Mouse (Mus musculus): ENCODE measurements around the gene Olfr769. TPM values are rescaled to one million over a fixed set of nuclear protein-coding genes. Genes with fewer than 3 reads are reported as not detected.
"Not testable (repeated sequence)": the region's sequence is repeated elsewhere in the genome, so short reads cannot be mapped to it uniquely, and the experiment has no call there.

Gene Olfr769
- polyA plus RNA-seq (2012; rRNA removed) = not detected in 2 replicates

GRCm38 (mm10) chr10:129117761-129118160, at the start of gene Olfr769:
TSS of gene Olfr769 (minus strand) at chr10:129117861.
- WGBS = 84% methylated on average over 2 of the region's 2 CpGs

GRCm38 (mm10) chr10:129164651-129165050, 47.0 kb upstream of the Olfr769 start, which contains the start of gene Olfr771:
TSS of gene Olfr771 (minus strand) at chr10:129164751.
- Histone ChIP-seq H3K27me3 (ENCODE audit: control insufficient read depth, insufficient read depth, low read length) (no peaks in the 10 kb centered on the region), H3K4me1 (ENCODE audit: control insufficient read depth, insufficient read depth, insufficient read length) (no peaks in the 10 kb centered on the region), H3K4me3 (ENCODE audit: extremely low read depth, insufficient read depth, insufficient read length) (no peak within 1 kb of the TSS), H3K27ac (ENCODE audit: insufficient read depth, low read length) (no peak within 1 kb of the TSS), H3K36me3 (ENCODE audit: control insufficient read depth, insufficient read depth, low read length) (no peaks in the 10 kb centered on the region)
- no peak for DNase-seq (ENCODE audit: low read depth in 1 of 2, low spot score in 2 of 2)
- no peak for TF ChIP-seq CTCF (IDR thresholded peaks at IDR 0.05; ENCODE audit: extremely low read depth, insufficient read depth, insufficient read length, insufficient replicate concordance)
- no peak for TF ChIP-seq POLR2A (IDR thresholded peaks at IDR 0.05; ENCODE audit: low read depth, low read length)
- 78% methylated on average over 1 of the region's 1 CpGs for WGBS

More at GRCm38 (mm10) chr10:129117761-129118160, at the start of gene Olfr769:
- Histone ChIP-seq H3K4me1 (ENCODE audit: control insufficient read depth, insufficient read depth, insufficient read length) (no peaks in the 10 kb centered on the region), H3K27ac (ENCODE audit: insufficient read depth, low read length) (no peak within 1 kb of the TSS), H3K27me3 (ENCODE audit: control insufficient read depth, insufficient read depth, low read length) (no peaks in the 10 kb centered on the region), H3K36me3 (ENCODE audit: control insufficient read depth, insufficient read depth, low read length) (no peaks in the 10 kb centered on the region), H3K4me3 (ENCODE audit: extremely low read depth, insufficient read depth, insufficient read length) (no peak within 1 kb of the TSS)
- DNase-seq (ENCODE audit: low read depth in 1 of 2, low spot score in 2 of 2) = no peak
- no peak for TF ChIP-seq POLR2A (IDR thresholded peaks at IDR 0.05; ENCODE audit: low read depth, low read length)
- no peak for TF ChIP-seq CTCF (IDR thresholded peaks at IDR 0.05; ENCODE audit: extremely low read depth, insufficient read depth, insufficient read length, insufficient replicate concordance)

GRCm38 (mm10) chr10:129138898-129139297, 21.2 kb upstream of the Olfr769 start, which contains the start of gene Olfr770:
TSS of gene Olfr770 (minus strand) at chr10:129138998.
- DNase-seq (ENCODE audit: low read depth in 1 of 2, low spot score in 2 of 2) = no peak
- Histone ChIP-seq H3K36me3 (ENCODE audit: control insufficient read depth, insufficient read depth, low read length) (no peaks in the 10 kb centered on the region), H3K4me3 (ENCODE audit: extremely low read depth, insufficient read depth, insufficient read length) (no peak within 1 kb of the TSS), H3K27ac (ENCODE audit: insufficient read depth, low read length) (no peak within 1 kb of the TSS), H3K4me1 (ENCODE audit: control insufficient read depth, insufficient read depth, insufficient read length) (no peaks in the 10 kb centered on the region), H3K27me3 (ENCODE audit: control insufficient read depth, insufficient read depth, low read length) (no peaks in the 10 kb centered on the region)
- 86% methylated on average over 2 of the region's 2 CpGs for WGBS
- no peak for TF ChIP-seq POLR2A (IDR thresholded peaks at IDR 0.05; ENCODE audit: low read depth, low read length)
- TF ChIP-seq CTCF (IDR thresholded peaks at IDR 0.05; ENCODE audit: extremely low read depth, insufficient read depth, insufficient read length, insufficient replicate concordance) = no peak

- Histone ChIP-seq H3K27ac (ENCODE audit: insufficient read depth, low read length) (no peak overlapping the region), H3K4me3 (ENCODE audit: extremely low read depth, insufficient read depth, insufficient read length) (no peak overlapping the region), H3K4me1 (ENCODE audit: control insufficient read depth, insufficient read depth, insufficient read length) (no peaks in the 10 kb centered on the region), H3K27me3 (ENCODE audit: control insufficient read depth, insufficient read depth, low read length) (no peaks in the 10 kb centered on the region), H3K36me3 (ENCODE audit: control insufficient read depth, insufficient read depth, low read length) (no peaks in the 10 kb centered on the region)
- no peak for TF ChIP-seq POLR2A (IDR thresholded peaks at IDR 0.05; ENCODE audit: low read depth, low read length)
- TF ChIP-seq CTCF (IDR thresholded peaks at IDR 0.05; ENCODE audit: extremely low read depth, insufficient read depth, insufficient read length, insufficient replicate concordance) = no peak
- WGBS = 93% methylated on average over 3 of the region's 3 CpGs
- no peak for DNase-seq (ENCODE audit: low read depth in 1 of 2, low spot score in 2 of 2)
Measured at GRCm38 (mm10) chr10:129115146-129115545, 2.5 kb downstream of the Olfr769 start.

GRCm38 (mm10) chr10:129101231-129101630, 16.4 kb downstream of the Olfr769 start:
- TF ChIP-seq CTCF (IDR thresholded peaks at IDR 0.05; ENCODE audit: extremely low read depth, insufficient read depth, insufficient read length, insufficient replicate concordance) (no peak), POLR2A (IDR thresholded peaks at IDR 0.05; ENCODE audit: low read depth, low read length) (no peak)
- WGBS = 56% methylated on average over 3 of the region's 3 CpGs
- Histone ChIP-seq H3K27ac (ENCODE audit: insufficient read depth, low read length) (no peak overlapping the region), H3K27me3 (ENCODE audit: control insufficient read depth, insufficient read depth, low read length) (no peaks in the 10 kb centered on the region), H3K4me1 (ENCODE audit: control insufficient read depth, insufficient read depth, insufficient read length) (no peaks in the 10 kb centered on the region), H3K4me3 (ENCODE audit: extremely low read depth, insufficient read depth, insufficient read length) (no peak overlapping the region), H3K36me3 (ENCODE audit: control insufficient read depth, insufficient read depth, low read length) (no peaks in the 10 kb centered on the region)
- DNase-seq (ENCODE audit: low read depth in 1 of 2, low spot score in 2 of 2) = no peak

GRCm38 (mm10) chr10:129099275-129099674, 18.4 kb downstream of the Olfr769 start, which contains the start of gene Olfr768:
TSS of gene Olfr768 (minus strand) at chr10:129099375.
- H3K4me1 ChIP-seq (ENCODE audit: control insufficient read depth, insufficient read depth, insufficient read length) = no peaks in the 10 kb centered on the region
- H3K27ac ChIP-seq (ENCODE audit: insufficient read depth, low read length) = no peak within 1 kb of the TSS
- H3K4me3 ChIP-seq (ENCODE audit: extremely low read depth, insufficient read depth, insufficient read length) = no peak within 1 kb of the TSS
- no peaks in the 10 kb centered on the region for H3K36me3 ChIP-seq (ENCODE audit: control insufficient read depth, insufficient read depth, low read length)
- H3K27me3 ChIP-seq (ENCODE audit: control insufficient read depth, insufficient read depth, low read length) = no peaks in the 10 kb centered on the region
- DNase-seq (ENCODE audit: low read depth in 1 of 2, low spot score in 2 of 2) = no peak
- 75% methylated on average over 1 of the region's 1 CpGs for WGBS
- no peak for TF ChIP-seq POLR2A (IDR thresholded peaks at IDR 0.05; ENCODE audit: low read depth, low read length)
- TF ChIP-seq CTCF (IDR thresholded peaks at IDR 0.05; ENCODE audit: extremely low read depth, insufficient read depth, insufficient read length, insufficient replicate concordance) = no peak

GRCm38 (mm10) chr10:129082810-129083209, 34.9 kb downstream of the Olfr769 start, which contains the start of gene Olfr767:
TSS of gene Olfr767 (minus strand) at chr10:129082910.
- not testable (repeated sequence) for DNase-seq (ENCODE audit: low read depth in 1 of 2, low spot score in 2 of 2); H3K27ac ChIP-seq (ENCODE audit: insufficient read depth, low read length); H3K4me3 ChIP-seq (ENCODE audit: extremely low read depth, insufficient read depth, insufficient read length); H3K27me3 ChIP-seq (ENCODE audit: control insufficient read depth, insufficient read depth, low read length); H3K4me1 ChIP-seq (ENCODE audit: control insufficient read depth, insufficient read depth, insufficient read length); H3K36me3 ChIP-seq (ENCODE audit: control insufficient read depth, insufficient read depth, low read length)

Data from spleen, adult 2 months (tissue).